Mouse (Mus musculus) liver, postnatal 0 days (tissue): ENCODE data around the gene Disp1.

ENCODE experiments used
- CTCF ChIP-seq: sonication (generic); IDR thresholded peaks from 2 replicates; pipeline ENCODE4 v1.5.1; 2016; ENCODE audit warnings: antibody characterized with exemption, low read depth
- EP300 ChIP-seq: IDR thresholded peaks from 2 replicates; pipeline ENCODE4 v1.6.1; 2016; ENCODE audit warnings: antibody characterized with exemption, low read depth, mild to moderate bottlenecking

- no peak for TF ChIP-seq CTCF
- no peak for TF ChIP-seq EP300
These were observed 71.7 kb downstream of the Disp1 start for GRCm38 (mm10) chr1:183149571-183150105.
